15 mouse cellular contexts compared by ENCODE assay signal in the genomic region with DNA sequence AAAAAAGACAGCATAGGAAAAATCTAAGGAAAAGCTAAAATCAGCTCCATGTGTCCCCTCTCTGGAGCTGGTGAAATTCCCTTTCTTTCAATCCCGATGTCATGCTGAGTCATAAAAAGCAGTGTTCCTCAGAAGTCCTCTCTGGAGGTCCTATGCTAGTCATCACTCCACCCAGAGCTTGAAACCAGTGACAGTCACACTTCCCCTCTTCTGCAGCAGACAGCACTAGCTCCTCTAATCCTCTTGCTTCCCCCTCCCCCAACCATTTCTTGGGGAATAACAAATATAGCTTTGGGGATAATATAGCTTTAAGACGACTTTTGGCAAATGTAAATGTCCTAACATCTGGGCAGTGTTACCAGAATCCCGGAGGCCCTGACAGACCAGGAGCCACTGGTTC. TPM values are rescaled to one million over a fixed set of nuclear protein-coding genes. Genes with fewer than 3 reads are reported as not detected.
DNase-seq lines count a peak whose midpoint lies in the region; ATAC-seq and TF ChIP-seq lines count a peak whose summit lies in the region.
"Had no signal": no experiment of that assay in that cellular context is flagged by ENCODE, and none has a peak within 500 bp of the region (broad histone marks: within the 10 kb centered on the region; RNA-seq: fewer than 3 reads in every experiment).

A gene (plus strand): TSS at position 166 of the 400 bp plus-strand sequence.

- H3K4me2 ChIP-seq in embryonic facial prominence, embryonic 14.5 days (ENCODE audit: low read depth, low read length) = 0 out of 2 replicates have a peak within 1 kb of the TSS, but pooled peaks have one; percentile 15
- 0 out of 2 replicates have a peak within 1 kb of the TSS, but pooled peaks have one; percentile 5 for H3K4me2 ChIP-seq in limb, embryonic 15.5 days
- H3K4me2 ChIP-seq in forebrain, embryonic 15.5 days (replicated peaks) = no peak within 1 kb of the TSS
- H3K4me2 ChIP-seq: hindbrain, embryonic 13.5 days; liver, embryonic 15.5 days; midbrain, embryonic 15.5 days had no signal

- peak within 1 kb of the TSS; percentile 33 for H3K4me3 ChIP-seq in gastrocnemius, adult 2 months
- 0 out of 2 replicates have a peak within 1 kb of the TSS, but pooled peaks have one; percentile 8 for H3K4me3 ChIP-seq in embryonic facial prominence, embryonic 14.5 days (ENCODE audit: low read depth, low read length)
- H3K4me3 ChIP-seq in limb, embryonic 15.5 days = no peak within 1 kb of the TSS
- H3K4me3 ChIP-seq in forebrain, embryonic 15.5 days = no peak within 1 kb of the TSS
- H3K4me3 ChIP-seq: hindbrain, embryonic 13.5 days; liver, embryonic 15.5 days; midbrain, embryonic 15.5 days had no signal

- no peak for DNase-seq in gastrocnemius, adult 2 months
- no peak for DNase-seq in gastrocnemius, adult 8-10 months (ENCODE audit: low spot score in 2 of 2)
- peak; percentile 14 for DNase-seq in kidney, postnatal 10 days
- DNase-seq in kidney, adult 11 months = no peak
- peak; percentile 37 for DNase-seq in embryonic facial prominence, embryonic 14.5 days (ENCODE audit: low spot score)
- DNase-seq in cerebellum, adult 11-12 months = no peak
- DNase-seq: adrenal gland, adult 2 months; B cell, adult 2 months; right cerebral cortex, postnatal 14 days had no signal

- no peaks in the 10 kb centered on the region for H3K4me1 ChIP-seq in embryonic facial prominence, embryonic 14.5 days (ENCODE audit: control insufficient read depth, insufficient read depth, low read length)
- H3K4me1 ChIP-seq in limb, embryonic 15.5 days = no peaks in the 10 kb centered on the region
- no peaks in the 10 kb centered on the region for H3K4me1 ChIP-seq in forebrain, embryonic 15.5 days
- H3K4me1 ChIP-seq: hindbrain, embryonic 13.5 days; liver, embryonic 15.5 days; midbrain, embryonic 15.5 days had no signal

- H3K9ac ChIP-seq in embryonic facial prominence, embryonic 14.5 days (ENCODE audit: low read depth, low read length) = no peak within 1 kb of the TSS
- H3K9ac ChIP-seq in limb, embryonic 15.5 days = no peak within 1 kb of the TSS
- H3K9ac ChIP-seq in forebrain, embryonic 15.5 days (replicated peaks) = no peak within 1 kb of the TSS
- H3K9ac ChIP-seq: hindbrain, embryonic 13.5 days; liver, embryonic 15.5 days; midbrain, embryonic 15.5 days had no signal

- 0 out of 2 replicates have a peak, but pooled peaks cover 5% of the 10 kb centered on the region for H3K27me3 ChIP-seq in embryonic facial prominence, embryonic 14.5 days (replicated peaks; ENCODE audit: control insufficient read depth, insufficient read depth, low read length)
- H3K27me3 ChIP-seq in limb, embryonic 15.5 days = peaks cover 6% of the 10 kb centered on the region; the same call in 1 of the 2 replicates
- H3K27me3 ChIP-seq in forebrain, embryonic 15.5 days = no peaks in the 10 kb centered on the region
- H3K27me3 ChIP-seq: liver, embryonic 15.5 days; midbrain, embryonic 15.5 days had no signal

- H3K36me3 ChIP-seq in embryonic facial prominence, embryonic 14.5 days (ENCODE audit: control insufficient read depth, insufficient read depth, low read length) = no peaks in the 10 kb centered on the region
- H3K36me3 ChIP-seq in limb, embryonic 15.5 days = no peaks in the 10 kb centered on the region
- H3K36me3 ChIP-seq in forebrain, embryonic 15.5 days = no peaks in the 10 kb centered on the region
- H3K36me3 ChIP-seq: hindbrain, embryonic 13.5 days; liver, embryonic 15.5 days; midbrain, embryonic 15.5 days had no signal

- H3K9me3 ChIP-seq in embryonic facial prominence, embryonic 14.5 days (ENCODE audit: control insufficient read depth, low read length) = no peaks in the 10 kb centered on the region
- H3K9me3 ChIP-seq in limb, embryonic 15.5 days = no peaks in the 10 kb centered on the region
- no peaks in the 10 kb centered on the region for H3K9me3 ChIP-seq in forebrain, embryonic 15.5 days
- H3K9me3 ChIP-seq: hindbrain, embryonic 13.5 days; liver, embryonic 15.5 days; midbrain, embryonic 15.5 days had no signal

- no peak for TF ChIP-seq CTCF in gastrocnemius, adult 2 months (IDR thresholded peaks at IDR 0.05)

- 30% methylated on average over 3 of the region's 3 CpGs for WGBS in embryonic facial prominence, embryonic 14.5 days
- 32% methylated on average over 3 of the region's 3 CpGs for WGBS in limb, embryonic 15.5 days
- 56% methylated on average over 3 of the region's 3 CpGs for WGBS in forebrain, embryonic 15.5 days

- peak within 1 kb of the TSS; percentile 62 for H3K27ac ChIP-seq in gastrocnemius, adult 2 months
- no peak within 1 kb of the TSS for H3K27ac ChIP-seq in embryonic facial prominence, embryonic 14.5 days (replicated peaks; ENCODE audit: low read depth, low read length)
- H3K27ac ChIP-seq in limb, embryonic 15.5 days = no peak within 1 kb of the TSS
- no peak within 1 kb of the TSS for H3K27ac ChIP-seq in forebrain, embryonic 15.5 days (replicated peaks)
- H3K27ac ChIP-seq: hindbrain, embryonic 13.5 days; liver, embryonic 15.5 days; midbrain, embryonic 15.5 days had no signal

- no peak for ATAC-seq in embryonic facial prominence, embryonic 14.5 days (ENCODE audit: low read depth)
- ATAC-seq in limb, embryonic 15.5 days (ENCODE audit: insufficient number of reproducible peaks, low FRiP score, low TSS enrichment, low read depth) = no peak
- no peak for ATAC-seq in forebrain, embryonic 15.5 days (replicated peaks)
- ATAC-seq: forebrain, embryonic 14.5 days; midbrain, embryonic 15.5 days had no signal

- intact Hi-C loops in gastrocnemius, adult 2 months (cut with DNase I) = no loop called here

RNA-seq across cellular contexts. Expression of the gene that starts here (rescaled TPM):
- total RNA-seq in gastrocnemius, adult 2 months (2021) = 1 to 10 TPM; 2.3 to 3.3 TPM
- total RNA-seq in gastrocnemius, adult 8-10 months (2022) = 1 to 10 TPM; 1.1 to 2.8 (median 1.8) TPM
- 10.8 and 13.5 TPM in 2 replicates for polyA plus RNA-seq in embryonic facial prominence, embryonic 14.5 days (2014; fragmentation: Nextera tagmentation; extraction: Ambion mirVana)
- 8.2 and 12.9 TPM in 2 replicates for polyA plus RNA-seq in limb, embryonic 15.5 days (2015; fragmentation: Nextera tagmentation; extraction: Ambion mirVana)
- 0.56 and 1.1 TPM in 2 replicates for polyA plus RNA-seq in forebrain, embryonic 15.5 days (2015; fragmentation: Nextera tagmentation; extraction: Ambion mirVana)

Comparison
In these comparisons a context has a peak if more than half of its experiments do, and no peak if none do; other contexts are left out.
1. DNase-seq: peak in kidney, postnatal 10 days (single experiment) and embryonic facial prominence, embryonic 14.5 days (single experiment); none in gastrocnemius, adult 2 months (single experiment), gastrocnemius, adult 8-10 months (0 of 2), kidney, adult 11 months (single experiment) and cerebellum, adult 11-12 months (single experiment).
2. H3K4me3 ChIP-seq: peak in gastrocnemius, adult 2 months (single experiment) and embryonic facial prominence, embryonic 14.5 days (single experiment); none in limb, embryonic 15.5 days (single experiment) and forebrain, embryonic 15.5 days (single experiment).